Mouse (Mus musculus) testis, adult 2 months (tissue): ENCODE measurements around the gene 0610030E20Rik. TPM values are rescaled to one million over a fixed set of nuclear protein-coding genes. Genes with fewer than 3 reads are reported as not detected.

ENCODE experiments used
- H3K27ac ChIP-seq: fragments of 200-500 bp; 2 replicates; pipeline ENCODE4 v1.5.1; 2012; ENCODE audit warnings: low read depth, low read length; ENCODE audit not compliant: control insufficient read depth, insufficient read depth
- H3K27me3 ChIP-seq: fragments of 200-500 bp; 2 replicates; pipeline ENCODE4 v1.6.1; 2012; ENCODE audit warnings: mild to moderate bottlenecking, low read length, moderate library complexity; ENCODE audit not compliant: control insufficient read depth, insufficient read depth
- H3K36me3 ChIP-seq: fragments of 200-500 bp; 2 replicates; pipeline ENCODE4 v1.6.1; 2012; ENCODE audit warnings: mild to moderate bottlenecking, low read length; ENCODE audit not compliant: control insufficient read depth, insufficient read depth
- H3K4me1 ChIP-seq: fragments of 200-500 bp; 2 replicates; pipeline ENCODE4 v1.6.1; 2012; ENCODE audit warnings: low read length; ENCODE audit not compliant: control insufficient read depth, insufficient read depth
- H3K4me3 ChIP-seq: fragments of 200-500 bp; 2 replicates; pipeline ENCODE4 v1.5.1; 2012; ENCODE audit warnings: low read depth, mild to moderate bottlenecking, low read length, moderate library complexity, mixed read lengths; ENCODE audit not compliant: control insufficient read depth
- CTCF ChIP-seq: fragments of 200-500 bp; IDR thresholded peaks from 2 replicates; pipeline ENCODE4 v1.5.1; 2012; ENCODE audit warnings: low read depth, mild to moderate bottlenecking, inconsistent platforms, low read length, moderate library complexity; ENCODE audit not compliant: control insufficient read depth, insufficient read depth, insufficient replicate concordance
- POLR2A ChIP-seq: fragments of 200-500 bp; IDR thresholded peaks from 2 replicates; pipeline ENCODE4 v1.6.1; 2012; ENCODE audit warnings: low read depth, mild to moderate bottlenecking, inconsistent platforms, low read length, moderate library complexity; ENCODE audit not compliant: control insufficient read depth
- polyA plus RNA-seq: library from polyadenylated mRNA; depleted of rRNA; stranded (reverse); fragments of >200 nt; gene quantifications from 2 replicates; pipeline ENCODE4 v1.2.3, GENCODE M21; 2012

Gene 0610030E20Rik
- polyA plus RNA-seq, 1 experiment: 21.5 TPM

GRCm38 (mm10) chr6:72333111-72333510 is 14.0 kb upstream of the 0610030E20Rik start:
- Histone ChIP-seq H3K27me3 (no peaks in the 10 kb centered on the region), H3K36me3 (peaks cover 8% of the 10 kb centered on the region), H3K4me3 (no peak overlapping the region), H3K27ac (no peak overlapping the region), H3K4me1 (no peaks in the 10 kb centered on the region)
- TF ChIP-seq POLR2A (no peak), CTCF (no peak)

DNA sequence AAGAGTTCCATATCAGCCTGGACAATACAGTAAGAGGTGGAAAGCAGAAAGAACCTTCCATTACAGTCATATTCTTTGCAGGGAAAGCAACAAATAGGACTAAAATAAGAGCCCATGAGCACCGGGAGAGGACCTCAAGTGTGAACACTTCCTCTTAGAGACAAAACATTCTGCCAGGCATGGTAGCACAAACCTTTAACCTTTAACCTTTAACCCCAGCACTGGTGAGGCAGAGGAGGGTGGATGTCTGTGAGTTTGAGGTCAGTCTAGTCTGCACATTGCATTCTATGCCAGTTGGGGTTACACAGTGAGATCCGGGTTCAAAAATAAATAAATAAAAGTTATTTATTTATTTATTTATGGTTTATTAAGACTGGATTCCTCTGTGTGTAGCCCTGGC is 6.6 kb upstream of the 0610030E20Rik start:
- H3K36me3 ChIP-seq: peaks cover 3% of the 10 kb centered on the region
- TF ChIP-seq POLR2A (no peak), CTCF (no peak)
- no peak overlapping the region for H3K4me3 ChIP-seq
- H3K4me1 ChIP-seq: no peaks in the 10 kb centered on the region; the same call in 1 of the 2 replicates
- no peaks in the 10 kb centered on the region for H3K27me3 ChIP-seq
- no peak overlapping the region for H3K27ac ChIP-seq

DNA sequence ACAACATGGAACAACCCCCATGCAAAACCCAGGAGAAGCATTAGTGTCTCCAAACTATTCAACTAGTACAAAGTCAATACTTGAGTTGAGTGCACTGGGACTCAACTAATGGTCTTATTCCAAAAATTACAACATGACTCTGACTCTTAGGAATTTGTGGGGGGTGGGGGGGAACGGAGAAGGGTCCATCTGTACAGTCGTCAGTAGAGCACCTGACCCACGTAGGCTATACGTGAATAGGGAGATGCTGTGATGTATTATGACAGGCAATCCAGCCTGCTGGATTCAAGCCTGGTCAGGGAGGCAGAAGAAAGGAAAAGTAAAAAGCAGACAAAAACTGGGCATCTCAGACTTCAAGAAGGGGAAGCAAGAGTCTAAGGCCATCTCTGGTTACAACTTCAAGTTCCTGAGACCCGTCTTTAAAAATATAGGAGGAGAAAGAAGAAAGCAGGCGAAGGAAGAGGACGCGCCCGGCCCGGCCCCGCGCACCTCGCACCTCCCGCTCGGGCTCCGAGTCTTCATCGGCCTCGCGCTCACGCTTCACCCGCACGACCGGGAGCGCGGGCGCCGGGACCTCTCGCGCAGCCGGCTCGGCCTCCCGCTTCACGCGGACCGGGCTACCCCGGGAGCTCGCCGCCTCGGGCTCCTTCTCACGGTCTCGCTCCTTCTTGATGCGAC is 2.6 kb upstream of the 0610030E20Rik start:
- Histone ChIP-seq H3K4me3 (peak overlapping the region; percentile 96), H3K36me3 (no peaks in the 10 kb centered on the region; the same call in none of the 2 replicates), H3K27ac (peak overlapping the region; percentile 95), H3K4me1 (no peaks in the 10 kb centered on the region; the same call in 1 of the 2 replicates), H3K27me3 (no peaks in the 10 kb centered on the region)
- TF ChIP-seq POLR2A (no peak), CTCF (no peak)

GRCm38 (mm10) chr6:72345074-72345567 is 2.0 kb upstream of the 0610030E20Rik start, which contains the start of gene Usp39:
Gene Usp39 (minus strand): TSS chr6:72345184.
- TF ChIP-seq CTCF: no peak
- peak; percentile 86 for TF ChIP-seq POLR2A
- Histone ChIP-seq H3K36me3 (no peaks in the 10 kb centered on the region; the same call in none of the 2 replicates), H3K27me3 (no peaks in the 10 kb centered on the region), H3K4me3 (peak within 1 kb of the TSS; percentile 96), H3K27ac (peak within 1 kb of the TSS; percentile 95), H3K4me1 (no peaks in the 10 kb centered on the region; the same call in 1 of the 2 replicates)

- TF ChIP-seq POLR2A: no peak
- no peak for TF ChIP-seq CTCF
- Histone ChIP-seq H3K27me3 (no peaks in the 10 kb centered on the region), H3K4me1 (no peaks in the 10 kb centered on the region; the same call in 1 of the 2 replicates), H3K36me3 (peaks cover under 1% of the 10 kb centered on the region), H3K4me3 (peak overlapping the region; percentile 58; the same call in 1 of the 2 replicates), H3K27ac (no peak overlapping the region; the same call in 1 of the 2 replicates)
These were observed 1.5 kb upstream of the 0610030E20Rik start for GRCm38 (mm10) chr6:72345633-72346032.

DNA sequence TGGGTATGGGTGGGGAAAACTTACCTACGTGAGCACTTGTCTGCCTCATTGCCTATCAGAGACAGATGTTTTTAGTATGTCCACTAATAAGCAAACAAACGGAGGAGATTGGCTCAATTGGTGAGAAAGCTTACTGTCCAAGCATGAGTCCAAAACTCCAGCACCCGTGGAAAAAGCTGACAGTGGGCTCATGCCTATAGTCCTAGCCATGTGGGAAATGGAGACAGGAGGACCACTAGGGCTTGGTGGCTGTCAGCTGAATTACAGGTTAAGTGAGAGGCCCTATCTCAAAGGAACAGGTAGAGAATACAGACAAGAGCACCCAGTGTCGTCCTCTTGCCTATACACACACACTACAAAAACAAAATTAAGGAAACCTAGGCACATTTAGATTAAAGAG is 856 bp upstream of the 0610030E20Rik start:
- TF ChIP-seq CTCF (no peak), POLR2A (no peak)
- H3K4me3 ChIP-seq: peak overlapping the region; percentile 54
- H3K27ac ChIP-seq: no peak overlapping the region
- no peaks in the 10 kb centered on the region for H3K27me3 ChIP-seq
- no peaks in the 10 kb centered on the region; the same call in 1 of the 2 replicates for H3K4me1 ChIP-seq
- H3K36me3 ChIP-seq: peaks cover 4% of the 10 kb centered on the region

GRCm38 (mm10) chr6:72348411-72348810 is 1.3 kb downstream of the 0610030E20Rik start:
- no peaks in the 10 kb centered on the region; the same call in 1 of the 2 replicates for H3K4me1 ChIP-seq
- H3K27ac ChIP-seq: no peak overlapping the region

More at GRCm38 (mm10) chr6:72348411-72348810, 1.3 kb downstream of the 0610030E20Rik start:
- TF ChIP-seq POLR2A (no peak), CTCF (no peak)
- H3K27me3 ChIP-seq: no peaks in the 10 kb centered on the region
- H3K36me3 ChIP-seq: peaks cover 4% of the 10 kb centered on the region
- peak overlapping the region; percentile 83 for H3K4me3 ChIP-seq
